Mouse (Mus musculus): ENCODE results near the gene Tecr. TPM values are rescaled to one million over a fixed set of nuclear protein-coding genes. Genes with fewer than 3 reads are reported as not detected.
A peak's percentile ranks its signal among the peaks of the same experiment; 100 is the strongest.

The Tecr gene
- total and polyA plus RNA-seq, 3 experiments = 111 to 199 (median 171) TPM

GRCm38 (mm10) chr8:83632083-83632707, 24.4 kb upstream of the Tecr start:
- no peaks in the 10 kb centered on the region for H3K36me3 ChIP-seq (replicated peaks in 1 of 2; ENCODE audit: control insufficient read depth in 1 of 2, insufficient read depth in 1 of 2, low read length in 1 of 2)
- no peaks in the 10 kb centered on the region for H3K4me1 ChIP-seq (ENCODE audit: control insufficient read depth in 1 of 2, insufficient read depth in 2 of 2)
- in situ Hi-C loops (cut with MboI; ENCODE audit: low pct_ligation_motif_present, low pct_unique_long_range_greater_than_20kb, low sequenced_read_pairs) = no loop called here
- peaks cover 6% of the 10 kb centered on the region for H3K27me3 ChIP-seq (replicated peaks)
- H3K4me3 ChIP-seq (replicated peaks in 1 of 3; ENCODE audit: low read depth in 2 of 3, low read length in 2 of 3, poor library complexity in 1 of 3) = no peak overlapping the region
- DNase-seq (ENCODE audit: extremely low read depth) = no peak
- no peaks in the 10 kb centered on the region for H3K79me2 ChIP-seq (replicated peaks; ENCODE audit: control insufficient read depth, extremely low read depth, insufficient read depth, poor library complexity, severe bottlenecking)
- no peak overlapping the region for H3K9ac ChIP-seq (ENCODE audit: insufficient read depth, low read depth)
- TF ChIP-seq HCFC1 (IDR thresholded peaks at IDR 0.05; ENCODE audit: low read depth, low read length) = no peak
- dilution Hi-C loops (cut with MboI; ENCODE audit: extremely low pct_ligation_motif_present, extremely low pct_unique_long_range_greater_than_20kb, low sequenced_read_pairs) = no loop called here
- H3K27ac ChIP-seq (ENCODE audit: insufficient read depth, low read depth) = no peak overlapping the region
- H3K9me3 ChIP-seq (replicated peaks; ENCODE audit: low read length) = peaks cover 7% of the 10 kb centered on the region
- no peak overlapping the region for H3K4me2 ChIP-seq (ENCODE audit: insufficient read depth, low read depth, poor library complexity, severe bottlenecking)

- Histone ChIP-seq H3K27me3 (replicated peaks) (no peaks in the 10 kb centered on the region), H3K9me3 (replicated peaks; ENCODE audit: low read length) (no peaks in the 10 kb centered on the region), H3K9ac (ENCODE audit: insufficient read depth, low read depth) (no peak overlapping the region), H3K79me2 (replicated peaks; ENCODE audit: control insufficient read depth, extremely low read depth, insufficient read depth, poor library complexity, severe bottlenecking) (no peaks in the 10 kb centered on the region), H3K36me3 (replicated peaks in 1 of 2; ENCODE audit: control insufficient read depth in 1 of 2, insufficient read depth in 1 of 2, low read length in 1 of 2) (no peaks in the 10 kb centered on the region), H3K4me2 (ENCODE audit: insufficient read depth, low read depth, poor library complexity, severe bottlenecking) (no peak overlapping the region), H3K4me1 (ENCODE audit: control insufficient read depth in 1 of 2, insufficient read depth in 2 of 2) (peaks cover 13 to 22% of the 10 kb centered on the region in 2 experiments), H3K27ac (ENCODE audit: insufficient read depth, low read depth) (no peak overlapping the region), H3K4me3 (replicated peaks in 1 of 3; ENCODE audit: low read depth in 2 of 3, low read length in 2 of 3, poor library complexity in 1 of 3) (no peak overlapping the region)
- dilution Hi-C loops (cut with MboI; ENCODE audit: extremely low pct_ligation_motif_present, extremely low pct_unique_long_range_greater_than_20kb, low sequenced_read_pairs) = no loop called here
- TF ChIP-seq MEF2A (IDR thresholded peaks at IDR 0.05; ENCODE audit: borderline replicate concordance, low read depth, low read length) = no peak
- TF ChIP-seq POLR2AphosphoS2 (IDR thresholded peaks at IDR 0.05; ENCODE audit: low read depth, low read length) = no peak
- TF ChIP-seq USF1 (IDR thresholded peaks at IDR 0.05; ENCODE audit: low read depth, low read length) = no peak
- no peak for TF ChIP-seq MAZ (IDR thresholded peaks at IDR 0.05; ENCODE audit: low read depth, low read length)
- TF ChIP-seq ZC3H11A (IDR thresholded peaks at IDR 0.05; ENCODE audit: low read depth, low read length) = no peak
- TF ChIP-seq TBP (conservative IDR thresholded peaks at IDR 0.05; ENCODE audit: low read depth, low read length) = no peak
- no peak for TF ChIP-seq KAT2A (IDR thresholded peaks at IDR 0.05; ENCODE audit: insufficient replicate concordance, low read length)
- TF ChIP-seq MYC (IDR thresholded peaks at IDR 0.05; ENCODE audit: low read depth, low read length) = no peak
- no peak for TF ChIP-seq MAFK (IDR thresholded peaks at IDR 0.05; ENCODE audit: insufficient replicate concordance, low read length)
- no peak for TF ChIP-seq TCF12 (IDR thresholded peaks at IDR 0.05; ENCODE audit: low read depth, low read length)
- no peak for TF ChIP-seq NRF1 (IDR thresholded peaks at IDR 0.05; ENCODE audit: low read depth, low read length)
- DNase-seq (ENCODE audit: extremely low read depth) = no peak
- in situ Hi-C loops (cut with MboI; ENCODE audit: low pct_ligation_motif_present, low pct_unique_long_range_greater_than_20kb, low sequenced_read_pairs) = no loop called here
Measured at GRCm38 (mm10) chr8:83625676-83626299, 18.0 kb upstream of the Tecr start.

DNA sequence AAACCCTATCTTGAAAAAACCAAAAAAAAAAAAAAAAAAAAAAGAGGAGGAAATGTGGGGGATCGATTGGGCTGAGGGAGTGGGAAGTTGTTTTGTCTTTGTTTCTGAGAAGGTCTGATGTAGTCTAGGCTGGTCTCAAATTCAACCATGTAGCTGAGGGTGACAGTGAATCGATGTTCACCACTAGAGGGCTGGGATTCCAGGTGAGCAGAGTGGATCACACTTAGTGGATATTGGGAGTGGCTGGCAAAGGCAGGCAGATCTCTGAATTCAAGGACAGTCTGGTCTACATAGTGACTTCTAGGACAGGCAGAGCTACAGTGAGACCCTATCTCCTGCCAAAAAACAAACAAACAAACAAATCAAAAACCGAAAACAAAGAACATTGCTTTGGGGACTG, 17.0 kb upstream of the Tecr start:
- Histone ChIP-seq H3K4me2 (ENCODE audit: insufficient read depth, low read depth, poor library complexity, severe bottlenecking) (no peak overlapping the region), H3K9me3 (replicated peaks; ENCODE audit: low read length) (no peaks in the 10 kb centered on the region), H3K9ac (ENCODE audit: insufficient read depth, low read depth) (no peak overlapping the region), H3K4me1 (ENCODE audit: control insufficient read depth in 1 of 2, insufficient read depth in 2 of 2) (peaks cover 15 to 26% of the 10 kb centered on the region in 2 experiments), H3K4me3 (replicated peaks in 1 of 3; ENCODE audit: low read depth in 2 of 3, low read length in 2 of 3, poor library complexity in 1 of 3) (no peak overlapping the region), H3K27ac (ENCODE audit: insufficient read depth, low read depth) (no peak overlapping the region), H3K27me3 (replicated peaks) (no peaks in the 10 kb centered on the region), H3K36me3 (replicated peaks in 1 of 2; ENCODE audit: control insufficient read depth in 1 of 2, insufficient read depth in 1 of 2, low read length in 1 of 2) (no peaks in the 10 kb centered on the region), H3K79me2 (replicated peaks; ENCODE audit: control insufficient read depth, extremely low read depth, insufficient read depth, poor library complexity, severe bottlenecking) (no peaks in the 10 kb centered on the region)
- in situ Hi-C loops (cut with MboI; ENCODE audit: low pct_ligation_motif_present, low pct_unique_long_range_greater_than_20kb, low sequenced_read_pairs) (no loop called here), dilution Hi-C loops (cut with MboI; ENCODE audit: extremely low pct_ligation_motif_present, extremely low pct_unique_long_range_greater_than_20kb, low sequenced_read_pairs) (no loop called here)
- TF ChIP-seq ZMIZ1 (IDR thresholded peaks at IDR 0.05; ENCODE audit: low read depth, low read length) (no peak), SMC3 (IDR thresholded peaks at IDR 0.05; ENCODE audit: low read depth, low read length) (peak; percentile 30; the same call in 1 of the 2 replicates), CTCF (conservative IDR thresholded peaks at IDR 0.05 in 1 of 2, IDR thresholded peaks at IDR 0.05 in 1 of 2; ENCODE audit: low read depth in 2 of 2, low read length in 2 of 2) (peak; percentile 39 to 59; a peak in 3 of 4 replicates)
- DNase-seq (ENCODE audit: extremely low read depth) = no peak

All from CH12.LX (cell line).